Mouse (Mus musculus) R1 (cell line): ENCODE data around the gene Tenm4.
"Not testable (repeated sequence)": the region's sequence is repeated elsewhere in the genome, so short reads cannot be mapped to it uniquely, and the experiment has no call there.

Experiments used
- DNase-seq: peaks from one replicate; pipeline ENCODE4 v3.0.0-alpha.2; 2018; ENCODE audit warnings: low read depth, low spot score

Tenm4 gene

DNA sequence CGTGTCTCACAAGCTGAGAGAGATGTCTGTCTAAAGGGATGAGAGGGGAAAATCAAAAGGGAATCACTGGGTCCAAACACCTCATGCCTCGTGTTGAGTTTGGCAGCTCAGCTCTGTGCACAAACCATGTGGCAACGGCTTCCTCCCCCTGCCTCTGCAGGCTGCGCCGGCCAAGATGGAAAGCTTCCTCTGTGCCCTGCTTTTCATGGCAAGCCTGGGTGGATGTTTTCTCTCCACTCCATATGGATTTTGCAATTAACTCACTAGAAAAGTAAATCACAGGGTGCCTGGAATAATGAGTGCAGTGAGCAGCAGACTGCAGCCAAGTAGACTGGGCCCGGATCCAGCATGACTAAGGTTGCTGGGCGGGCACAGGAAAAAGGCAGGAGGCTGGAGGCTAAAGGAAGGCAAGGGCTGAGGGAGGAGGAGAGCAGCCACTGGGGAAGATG lies 404.2 kb downstream of the Tenm4 start:
- DNase-seq: no peak

DNA sequence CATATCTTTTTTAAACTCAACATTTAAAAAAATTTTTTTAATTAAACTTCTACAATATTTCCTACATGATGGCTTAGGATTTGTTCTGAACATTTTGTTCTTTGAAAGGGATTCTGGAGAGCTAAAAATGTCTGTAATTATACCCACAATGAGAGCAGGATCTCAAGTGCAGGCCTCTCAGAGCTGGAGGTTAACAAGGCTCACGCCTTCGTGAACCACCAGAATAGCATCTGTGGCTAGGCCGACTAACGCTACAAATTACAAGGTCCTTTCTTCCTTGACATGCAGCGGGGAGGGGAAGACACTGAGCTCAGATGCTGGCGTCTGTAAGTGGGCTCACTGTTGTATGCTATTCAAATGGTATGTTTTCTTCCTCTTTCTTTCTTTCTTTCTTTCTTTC lies 411.7 kb downstream of the Tenm4 start:
- DNase-seq: no peak

DNA sequence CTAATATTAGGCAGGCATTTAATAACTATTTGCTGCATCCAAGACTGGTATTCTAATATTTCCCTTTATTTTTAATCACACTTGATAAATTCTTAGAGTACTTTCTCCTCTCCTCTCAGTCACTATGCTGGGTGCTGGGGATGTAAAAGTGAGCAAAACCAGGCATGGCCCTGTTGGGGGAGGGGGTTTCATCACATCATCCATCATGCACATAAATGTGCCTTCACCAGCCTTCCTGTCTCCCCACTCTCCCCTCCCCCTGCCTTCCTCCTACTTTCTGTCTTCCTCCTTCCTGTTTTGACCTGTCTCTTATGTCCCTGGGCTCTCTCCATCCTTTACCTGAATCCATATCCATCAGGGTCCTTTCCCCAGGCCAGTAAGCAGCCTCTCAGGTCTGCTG lies 416.4 kb downstream of the Tenm4 start:
- DNase-seq: no peak

DNA sequence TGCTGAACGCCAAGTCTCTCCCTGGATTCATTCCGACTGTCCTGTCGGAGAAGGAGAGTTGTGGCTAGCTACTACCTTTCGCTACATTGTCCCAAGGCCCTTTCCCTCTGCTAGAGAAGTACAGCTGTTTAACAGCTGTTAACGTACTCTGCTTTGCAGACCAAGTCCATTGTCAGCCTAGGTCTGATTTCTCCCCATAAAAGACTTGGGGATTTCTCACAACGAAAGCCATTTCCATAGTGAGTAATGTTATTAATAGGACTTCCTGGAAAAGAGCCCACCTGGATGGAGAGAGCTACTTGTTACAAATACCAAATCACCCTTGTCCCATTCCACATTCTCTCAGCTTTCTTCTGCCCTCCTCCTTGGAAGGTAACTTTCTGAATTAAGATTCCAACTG lies 417.5 kb downstream of the Tenm4 start:
- no peak for DNase-seq

DNA sequence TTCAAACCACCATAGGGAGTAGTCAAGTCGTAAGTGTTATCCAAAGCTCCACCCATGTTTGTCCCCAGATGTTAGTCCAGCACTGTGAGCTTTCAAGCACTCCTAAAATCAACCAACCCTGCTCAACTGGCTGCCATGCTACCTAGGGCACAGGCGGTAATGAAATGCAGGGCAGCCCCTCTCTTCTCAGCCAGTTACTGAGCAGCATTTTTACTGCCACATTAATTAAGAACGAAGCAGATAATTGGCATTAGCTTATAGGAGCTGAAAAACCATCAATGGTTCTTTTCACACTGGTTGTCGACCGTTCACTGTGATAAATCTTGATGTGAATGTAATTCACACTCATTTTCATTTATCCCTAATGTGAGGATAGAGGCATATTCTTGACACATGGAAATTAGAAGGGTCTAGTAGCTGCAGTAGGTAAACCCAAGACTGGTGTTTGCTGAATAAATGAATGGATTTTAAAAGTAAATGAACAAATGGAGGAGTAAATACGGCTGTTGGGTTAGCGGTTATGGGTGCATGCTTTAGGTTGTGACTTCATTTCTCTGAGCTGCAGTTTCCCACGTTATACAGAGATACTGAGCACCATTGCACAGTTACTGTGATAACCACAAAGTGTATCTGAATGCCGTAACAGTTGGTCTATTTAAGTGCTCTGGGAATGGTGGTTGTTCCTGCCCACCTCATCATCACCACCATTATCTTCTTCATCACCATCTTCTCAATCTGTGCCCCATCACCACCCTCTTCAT lies 424.7 kb downstream of the Tenm4 start:
- no peak for DNase-seq

DNA sequence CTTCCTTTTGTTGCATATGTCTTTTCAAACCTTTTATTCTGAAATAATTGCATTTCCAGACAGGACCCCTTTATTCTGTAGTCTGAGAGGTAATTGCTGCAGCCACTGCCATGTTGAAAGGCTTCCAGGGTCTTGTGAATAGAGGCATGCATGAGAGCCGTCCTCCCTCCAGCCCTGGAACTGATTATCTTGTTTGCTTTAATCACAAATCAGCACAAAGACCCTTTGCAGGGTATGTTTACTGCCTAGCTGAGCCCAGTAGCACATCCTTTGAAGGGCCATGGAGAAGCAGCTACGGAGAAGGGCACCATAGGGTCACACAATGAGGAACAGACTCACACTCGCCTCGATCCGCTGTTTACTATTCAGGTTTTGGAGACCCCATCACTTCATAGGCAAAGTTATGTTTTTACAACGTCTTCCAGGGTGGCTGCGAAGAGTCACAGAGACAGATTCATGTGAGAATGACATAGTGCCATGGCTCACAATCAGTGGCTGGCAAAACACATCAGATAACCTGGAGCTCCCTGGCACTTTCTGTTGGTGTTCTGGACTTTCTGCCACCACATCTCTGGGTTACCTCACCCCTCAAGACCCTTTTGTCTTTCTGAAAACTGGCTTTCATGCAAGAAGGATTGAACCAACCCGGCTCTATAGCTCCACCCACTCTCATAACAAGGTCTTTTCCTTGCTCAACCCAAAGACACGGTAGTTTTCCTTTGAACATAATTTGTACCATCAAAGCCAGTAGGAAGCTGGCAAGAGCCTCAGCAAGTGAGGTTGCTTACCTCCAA lies 425.6 kb downstream of the Tenm4 start:
- DNase-seq: no peak

DNA sequence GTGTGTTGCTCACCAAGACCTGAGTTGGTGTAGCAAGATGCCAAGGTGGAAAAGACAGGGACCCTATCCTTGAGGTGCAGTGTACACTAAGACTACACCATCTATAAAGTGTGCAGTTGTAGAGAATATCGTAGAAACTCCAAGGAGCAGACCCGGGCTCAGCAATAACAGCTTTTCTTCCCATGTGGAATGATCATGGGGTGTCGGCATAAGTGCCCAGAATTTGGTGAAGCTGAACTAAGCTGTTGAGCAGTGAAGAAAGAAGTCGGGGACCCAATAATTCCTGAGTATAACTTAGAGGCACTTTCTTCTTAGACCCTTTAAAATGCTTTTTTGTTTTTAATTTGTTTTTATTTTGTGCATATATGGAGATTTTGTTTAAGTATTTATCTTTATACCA lies 426.8 kb downstream of the Tenm4 start:
- no peak for DNase-seq

DNA sequence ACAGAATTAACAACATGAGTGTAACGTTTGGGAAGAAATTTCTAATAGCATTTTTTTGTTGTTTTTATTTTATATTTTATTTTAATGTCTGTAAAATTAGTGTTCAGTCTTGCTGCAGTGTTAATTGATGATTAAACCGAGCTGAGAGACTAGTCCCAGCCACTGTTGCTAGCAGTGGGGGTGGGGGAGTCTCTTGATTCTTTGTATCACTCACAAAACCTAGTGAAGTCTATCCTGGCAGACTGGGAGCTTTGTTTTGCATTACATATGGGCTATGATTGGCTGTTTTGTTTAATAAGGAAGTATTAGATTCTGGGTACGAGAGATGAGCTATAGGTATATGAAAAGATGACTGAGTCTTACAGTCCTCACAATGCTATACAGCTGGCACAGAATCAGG lies 428.0 kb downstream of the Tenm4 start:
- DNase-seq: no peak

DNA sequence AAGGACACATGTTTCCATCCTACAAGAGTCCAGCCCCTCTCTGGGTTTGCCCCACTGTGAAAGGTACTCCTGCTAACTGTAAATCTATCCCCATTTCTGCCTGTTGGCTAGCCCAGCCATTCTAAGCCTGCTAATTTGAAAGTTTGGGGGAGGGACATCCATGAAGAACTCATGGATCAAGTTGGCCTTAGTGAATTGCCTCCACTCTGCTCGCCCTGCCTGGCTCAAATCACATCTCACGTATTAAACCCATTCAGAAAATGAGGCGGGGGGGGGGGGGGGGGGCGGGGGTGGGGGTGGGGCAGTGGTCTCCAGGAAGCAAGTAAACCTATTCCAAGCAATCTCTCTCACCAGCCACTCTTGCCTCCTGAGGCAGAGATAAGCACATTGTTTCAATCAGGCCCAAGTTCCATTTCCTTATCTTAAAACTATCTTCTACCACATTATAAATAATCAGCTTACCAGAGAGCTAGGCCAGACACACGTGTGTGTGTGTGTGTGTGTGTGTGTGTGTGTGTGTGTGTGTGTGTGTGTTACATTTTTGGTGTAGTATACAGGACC lies 429.4 kb downstream of the Tenm4 start:
- no peak for DNase-seq

DNA sequence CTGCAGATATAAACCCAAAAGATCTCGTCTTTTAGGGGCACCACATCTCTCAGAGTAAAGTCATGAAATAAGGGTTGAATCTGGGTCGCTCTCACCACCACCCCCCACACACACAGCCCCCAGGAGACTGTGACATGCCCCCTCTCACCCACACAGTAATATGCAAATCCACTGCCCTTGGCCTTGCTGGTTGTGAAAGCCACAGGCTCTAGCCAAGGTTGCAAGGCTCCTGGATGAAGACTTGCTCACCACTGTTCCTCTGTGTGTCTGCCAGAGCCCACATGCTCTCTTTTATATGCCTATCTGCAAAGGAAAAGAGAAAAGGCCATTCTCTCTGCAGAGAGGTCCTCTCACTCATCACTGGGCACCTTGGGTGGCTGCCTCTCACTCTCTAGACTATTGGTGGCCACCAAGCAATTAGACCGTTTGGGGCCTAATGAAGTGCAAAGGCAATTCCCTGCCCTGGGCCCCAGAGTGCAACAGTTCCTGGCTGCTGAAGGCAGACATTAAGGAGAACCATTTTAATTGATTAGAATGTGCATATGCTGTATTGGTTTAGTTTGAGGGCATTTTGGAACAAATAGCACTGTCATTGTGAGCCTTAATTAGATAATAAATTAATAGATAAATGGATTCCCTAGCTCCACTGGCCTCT lies 433.2 kb downstream of the Tenm4 start:
- no peak for DNase-seq

DNA sequence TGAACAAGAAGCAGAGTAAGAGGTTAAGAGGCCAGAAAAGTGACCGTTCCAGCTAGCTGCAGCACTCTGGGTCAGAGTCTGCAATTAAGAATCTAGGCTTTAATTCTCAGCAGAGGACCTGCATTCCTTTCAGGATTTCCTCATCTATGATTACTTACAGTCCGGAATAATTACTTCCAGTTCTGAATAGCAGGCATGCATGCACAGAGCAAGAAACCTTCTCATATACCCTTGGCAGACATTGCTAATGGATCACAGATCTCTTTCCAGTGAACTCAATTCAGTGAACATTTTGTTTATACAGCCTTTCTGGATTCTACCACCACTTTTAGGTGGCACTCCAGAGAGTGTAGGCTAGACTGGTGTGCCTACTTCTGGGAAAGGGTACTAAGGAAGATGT lies 434.3 kb downstream of the Tenm4 start:
- DNase-seq: no peak

DNA sequence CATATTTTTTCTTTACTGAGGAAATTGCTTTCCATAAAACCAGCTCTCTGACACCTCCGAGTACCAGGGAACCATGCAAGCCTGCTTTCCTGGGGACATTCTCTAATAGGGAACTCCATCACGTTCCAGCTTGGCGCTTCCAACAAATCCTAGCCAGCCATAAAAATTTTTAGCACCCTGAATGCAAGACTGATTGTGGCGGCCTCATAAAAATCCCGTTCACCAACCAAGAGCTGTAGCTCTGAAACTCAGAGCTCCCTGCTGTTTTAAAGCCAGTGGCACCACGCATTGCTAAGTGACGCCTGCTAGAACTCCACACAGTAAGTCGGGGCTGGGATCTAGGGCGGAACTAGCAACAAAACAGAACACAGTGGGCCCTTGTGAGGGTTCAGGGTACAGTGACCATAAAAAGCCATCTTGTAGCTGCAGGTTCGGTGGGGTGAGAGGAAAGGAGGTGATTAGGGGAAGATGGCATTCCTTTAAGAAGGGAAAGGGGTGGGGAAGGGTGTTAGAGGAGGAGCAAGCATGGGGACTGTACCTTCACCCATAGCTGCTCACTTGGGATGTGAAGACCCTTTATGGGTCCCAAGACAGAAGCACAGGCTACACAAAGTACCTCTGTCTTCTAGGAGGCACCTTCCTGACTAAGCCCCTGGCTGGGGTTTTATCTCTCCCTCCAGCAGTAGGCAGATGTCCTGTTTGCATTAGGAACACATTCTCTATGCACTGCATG lies 439.0 kb downstream of the Tenm4 start:
- peak; percentile 12 for DNase-seq

DNA sequence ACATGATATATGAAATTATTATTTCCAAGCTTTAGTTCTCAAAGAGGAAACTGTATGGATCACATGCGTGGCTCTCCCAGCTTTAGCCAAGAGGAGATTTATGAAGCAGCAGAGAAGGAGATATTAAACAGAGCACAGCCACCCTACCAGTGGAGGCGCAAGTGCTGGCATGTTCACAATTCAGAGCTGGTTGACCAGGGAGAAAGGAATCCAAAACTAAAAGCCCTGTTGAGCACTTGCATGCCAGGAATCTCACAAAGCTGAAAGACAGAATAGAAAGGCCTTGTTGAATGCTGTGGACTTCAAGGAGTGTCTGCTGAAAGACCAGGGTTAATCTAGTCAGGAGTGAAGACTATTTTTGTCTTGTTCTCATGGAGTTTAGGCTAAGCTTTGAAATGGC lies 446.3 kb downstream of the Tenm4 start:
- no peak for DNase-seq

DNA sequence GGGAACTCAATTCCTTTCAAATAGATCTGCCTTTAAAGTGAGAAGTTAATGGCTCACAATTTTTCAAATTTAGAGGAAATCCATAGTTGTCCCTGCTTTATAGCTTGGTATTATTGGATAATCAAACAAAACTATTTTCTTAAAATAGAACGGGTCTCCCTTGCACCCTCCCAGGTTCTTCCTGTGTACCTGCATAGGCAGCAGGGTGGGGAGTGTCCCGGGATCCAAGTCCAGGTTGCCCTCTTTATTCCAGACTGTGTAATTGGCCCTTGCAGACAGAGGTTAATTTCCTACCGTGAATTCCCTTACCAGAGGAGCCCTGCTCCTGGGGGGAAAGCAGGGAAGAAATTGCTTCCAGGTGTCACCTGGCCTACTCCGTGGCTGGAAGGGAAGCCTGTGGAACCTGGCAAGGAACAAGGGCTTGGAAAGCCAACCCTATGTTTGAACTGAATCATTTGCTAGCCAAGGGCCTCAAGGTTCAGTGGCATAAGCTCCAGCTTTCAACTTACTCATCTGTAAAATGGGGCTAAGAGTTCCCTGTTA lies 449.0 kb downstream of the Tenm4 start:
- no peak for DNase-seq

DNA sequence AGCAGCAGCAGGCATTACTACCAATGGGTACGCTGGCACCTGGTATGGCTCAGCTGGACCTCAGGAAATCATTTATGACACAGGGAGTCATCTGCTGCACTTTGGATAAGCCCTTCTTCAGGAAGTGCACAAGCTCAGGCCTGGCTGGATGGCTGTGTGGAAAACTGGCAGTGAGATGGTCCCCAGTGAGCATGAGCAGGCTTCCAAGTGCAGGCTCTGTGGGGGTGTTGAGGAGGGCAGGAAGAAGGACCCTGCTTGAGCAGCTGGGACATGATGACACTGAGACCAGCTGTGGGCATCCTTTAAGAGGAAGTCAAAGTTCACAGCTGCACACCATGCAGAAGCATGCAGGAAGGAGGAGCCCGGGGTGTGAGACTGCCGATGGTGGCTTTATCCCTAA lies 455.3 kb downstream of the Tenm4 start:
- DNase-seq: no peak

DNA sequence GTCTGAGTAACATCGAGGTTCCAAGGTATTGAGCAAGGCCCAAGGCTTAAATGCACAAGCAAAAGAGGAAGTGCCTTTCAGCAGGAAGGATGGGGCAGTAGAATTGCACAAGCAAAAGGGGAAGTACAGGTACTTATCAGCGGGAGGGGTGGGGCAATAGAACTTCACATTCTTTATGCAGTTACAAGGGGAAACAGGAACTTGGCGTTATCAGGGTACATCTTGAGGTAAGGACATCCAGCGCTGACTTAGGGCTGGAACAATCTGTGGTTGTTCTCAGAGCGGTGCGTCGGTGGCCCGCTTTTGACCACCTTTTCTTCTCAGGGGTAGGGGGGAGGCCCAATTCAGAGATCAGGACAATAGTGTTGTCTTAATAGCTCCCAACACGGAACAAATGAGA lies 459.5 kb downstream of the Tenm4 start:
- DNase-seq: not testable (repeated sequence)

DNA sequence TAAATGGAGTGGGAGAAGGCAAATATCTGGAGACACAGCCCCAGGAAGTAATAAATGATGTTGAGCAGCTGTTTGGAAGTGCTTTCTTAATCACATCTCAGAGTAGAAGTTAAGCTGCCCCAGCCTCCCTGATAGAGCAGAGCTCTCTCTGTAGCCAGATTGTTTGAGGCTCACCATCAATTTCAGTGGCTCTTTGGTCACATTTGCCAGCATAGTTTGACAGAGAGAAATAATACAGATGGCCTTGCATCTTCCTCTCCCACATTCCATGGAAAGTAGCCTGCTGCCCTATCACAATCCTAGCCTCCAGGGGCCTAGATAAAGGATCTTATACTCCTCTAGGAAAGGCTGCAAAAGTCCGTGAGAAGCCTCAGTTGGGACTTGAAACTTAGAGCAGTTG lies 462.0 kb downstream of the Tenm4 start:
- DNase-seq: no peak

DNA sequence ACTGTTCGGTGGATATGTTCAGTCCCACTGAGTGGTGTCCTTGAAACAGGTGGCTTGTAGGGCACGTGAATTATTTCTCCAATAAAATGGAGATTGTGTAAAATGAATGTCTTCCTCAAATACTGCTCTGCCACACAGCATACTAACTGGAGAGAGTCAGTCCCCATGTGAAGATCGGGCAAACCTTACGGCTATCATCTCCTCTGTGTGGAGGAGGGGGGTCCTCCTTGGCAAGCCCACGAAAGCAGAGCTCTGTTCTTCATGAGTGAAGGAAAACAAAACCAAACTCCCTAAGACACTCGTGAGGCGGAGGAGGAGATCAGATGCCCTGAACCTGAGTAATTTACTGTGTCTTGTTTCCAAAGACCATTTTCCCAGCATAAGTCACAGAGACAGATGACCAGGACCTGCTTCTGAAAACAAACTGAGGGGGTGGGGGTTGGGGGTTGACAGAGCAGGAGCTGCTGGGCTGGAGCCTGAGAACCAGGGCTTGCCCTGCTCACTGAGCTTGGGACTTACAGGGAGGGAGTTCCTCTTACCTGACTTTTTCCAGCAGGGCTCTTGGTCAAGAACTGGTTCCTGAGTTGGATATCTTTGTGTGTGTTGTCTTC lies 464.9 kb downstream of the Tenm4 start:
- no peak for DNase-seq

DNA sequence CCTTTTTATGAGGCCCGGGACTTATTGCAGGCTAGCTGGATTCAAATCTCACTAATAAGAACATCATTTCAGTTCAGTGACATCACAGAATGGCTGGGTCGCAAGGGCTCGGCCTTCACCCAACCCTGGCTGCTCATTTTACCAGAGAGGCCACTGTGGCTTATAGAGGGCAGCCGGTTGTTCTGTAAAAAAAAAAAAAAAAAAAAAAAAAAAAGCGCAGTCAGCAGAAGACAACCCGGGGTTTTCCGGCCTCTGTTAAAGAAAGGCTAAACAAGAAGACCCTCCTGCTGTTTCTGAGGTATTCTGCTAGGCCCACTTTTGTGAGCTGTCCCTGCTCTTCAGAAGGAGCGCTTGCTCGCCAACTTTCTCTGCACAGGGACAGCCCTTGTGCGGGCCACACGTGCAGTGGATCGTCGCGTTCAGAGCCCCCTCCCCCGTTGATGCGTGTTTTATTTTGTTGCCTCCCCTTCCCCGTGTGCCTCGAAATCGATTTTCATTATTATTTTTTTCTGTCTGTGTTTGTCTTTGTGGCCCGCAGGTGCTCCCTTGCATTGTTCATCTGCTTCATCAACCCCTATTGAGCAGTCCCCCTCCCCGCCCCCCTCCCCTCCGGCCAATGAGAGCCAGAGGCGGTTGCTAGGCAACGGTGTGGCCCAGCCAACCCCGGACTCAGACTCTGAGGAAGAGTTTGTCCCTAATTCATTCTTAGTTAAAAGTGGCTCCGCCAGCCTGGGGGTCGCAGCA lies 472.6 kb downstream of the Tenm4 start:
- DNase-seq: peak; percentile 86

DNA sequence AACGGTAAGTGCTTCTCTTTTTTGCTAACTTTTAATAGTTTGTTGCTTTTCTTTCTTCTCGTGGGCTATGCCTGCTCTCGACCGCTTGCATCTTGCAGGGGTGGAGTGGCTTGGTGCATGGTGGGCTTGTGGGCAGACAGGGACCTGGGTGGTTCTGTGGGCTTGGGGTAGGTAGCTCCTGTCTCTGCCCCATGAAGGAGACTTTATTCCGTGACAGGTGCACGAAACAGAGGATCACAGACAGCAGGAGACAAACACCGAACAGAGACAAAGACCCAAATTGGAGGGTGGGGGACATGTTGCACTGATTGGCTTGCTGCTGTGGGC lies 473.1 kb downstream of the Tenm4 start:
- no peak for DNase-seq
